Mouse (Mus musculus) limb, embryonic 15.5 days (tissue): Measurements from ENCODE around the gene Tmem176a. TPM values are rescaled to one million over a fixed set of nuclear protein-coding genes. Genes with fewer than 3 reads are reported as not detected.
"Not testable (repeated sequence)": the region's sequence is repeated elsewhere in the genome, so short reads cannot be mapped to it uniquely, and the experiment has no call there.

Source experiments
- ATAC-seq: fragments of 200-750 bp; cut with Nextera tagmentation; 2 replicates; pipeline ENCODE4 v1.8.0; 2017; ENCODE audit warnings: low read depth, moderate TSS enrichment; ENCODE audit not compliant: insufficient number of reproducible peaks, low FRiP score, low TSS enrichment
- H3K27ac ChIP-seq: fragments of 300-500 bp; sonication (generic); 2 replicates; pipeline ENCODE4 v1.5.1; 2015; ENCODE audit warnings: moderate library complexity, mild to moderate bottlenecking, inconsistent platforms
- H3K27me3 ChIP-seq: fragments of 300-500 bp; sonication (generic); 2 replicates; pipeline ENCODE4 v1.6.1; 2015; ENCODE audit warnings: inconsistent platforms
- H3K36me3 ChIP-seq: fragments of 300-500 bp; sonication (generic); 2 replicates; pipeline ENCODE4 v1.6.1; 2015; ENCODE audit warnings: inconsistent platforms
- H3K4me1 ChIP-seq: fragments of 300-500 bp; sonication (generic); 2 replicates; pipeline ENCODE4 v1.6.1; 2015; ENCODE audit warnings: inconsistent platforms
- H3K4me2 ChIP-seq: fragments of 300-500 bp; sonication (generic); 2 replicates; pipeline ENCODE4 v1.6.1; 2015; ENCODE audit warnings: mild to moderate bottlenecking, inconsistent platforms
- H3K4me3 ChIP-seq: fragments of 300-500 bp; sonication (generic); 2 replicates; pipeline ENCODE4 v1.5.1; 2015; ENCODE audit warnings: mild to moderate bottlenecking, inconsistent platforms
- H3K9ac ChIP-seq: fragments of 300-500 bp; sonication (generic); 2 replicates; pipeline ENCODE4 v1.6.1; 2015; ENCODE audit warnings: inconsistent platforms
- H3K9me3 ChIP-seq: fragments of 300-500 bp; sonication (generic); 2 replicates; pipeline ENCODE4 v1.6.1; 2016; ENCODE audit warnings: inconsistent platforms
- WGBS: fragments of 180-500 bp; shearing (Covaris S2); methylation state at CpG from one replicate; pipeline ENCODE4 v1.1.7; 2015; 5-methylcytosine and 5-hydroxymethylcytosine counted together
- polyA plus RNA-seq: library from polyadenylated mRNA; unstranded; fragments of >200 nt; fragmentation: Nextera tagmentation; extraction: Ambion mirVana; gene quantifications from 2 replicates; pipeline ENCODE4 v1.2.1, GENCODE M21; 2015

Gene Tmem176a
- polyA plus RNA-seq, result 54.3 and 63.4 TPM in 2 replicates

DNA sequence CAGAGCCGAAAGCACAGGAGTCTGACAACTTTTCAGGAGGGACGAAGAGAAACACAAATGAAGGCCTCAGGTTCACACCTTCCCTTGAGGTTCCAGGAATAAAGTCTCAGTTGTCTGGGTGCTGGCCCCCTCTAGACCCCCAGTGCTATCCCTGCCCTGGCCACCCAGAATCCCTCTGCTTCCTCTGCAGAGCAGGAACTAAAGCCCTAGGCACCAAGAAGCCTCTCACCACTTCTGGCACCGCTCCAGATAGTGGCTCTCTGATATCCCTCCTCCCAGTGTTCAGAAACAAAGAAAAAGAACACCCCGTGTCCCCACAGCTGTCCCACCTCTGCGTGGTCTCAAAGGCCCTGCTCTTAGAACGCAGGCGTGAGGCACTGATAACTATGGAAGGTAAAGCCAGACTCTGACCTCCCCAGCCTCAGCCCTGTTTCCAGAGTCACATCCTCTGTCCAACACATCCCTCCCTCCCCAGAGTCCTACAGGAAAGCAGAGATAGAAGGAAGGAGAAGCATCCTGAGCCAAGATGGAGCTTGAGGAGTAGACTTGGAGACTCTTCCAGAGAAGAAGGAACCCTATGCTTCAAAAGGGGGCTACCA is at the start of gene Tmem176a:
Gene Tmem176a, plus strand, starts transcription at position 549 of the 599 bp plus-strand sequence.
- H3K4me1 ChIP-seq, result peaks cover 43% of the 10 kb centered on the region
- peak within 1 kb of the TSS; percentile 84 for H3K27ac ChIP-seq
- no peaks in the 10 kb centered on the region for H3K9me3 ChIP-seq
- peak within 1 kb of the TSS; percentile 39 for H3K9ac ChIP-seq
- ATAC-seq, result no peak
- peaks cover 42% of the 10 kb centered on the region for H3K36me3 ChIP-seq
- H3K27me3 ChIP-seq, result no peaks in the 10 kb centered on the region
- WGBS, result 6% methylated on average over 7 of the region's 7 CpGs
- peak within 1 kb of the TSS; percentile 45 for H3K4me3 ChIP-seq
- peak within 1 kb of the TSS; percentile 64 for H3K4me2 ChIP-seq

DNA sequence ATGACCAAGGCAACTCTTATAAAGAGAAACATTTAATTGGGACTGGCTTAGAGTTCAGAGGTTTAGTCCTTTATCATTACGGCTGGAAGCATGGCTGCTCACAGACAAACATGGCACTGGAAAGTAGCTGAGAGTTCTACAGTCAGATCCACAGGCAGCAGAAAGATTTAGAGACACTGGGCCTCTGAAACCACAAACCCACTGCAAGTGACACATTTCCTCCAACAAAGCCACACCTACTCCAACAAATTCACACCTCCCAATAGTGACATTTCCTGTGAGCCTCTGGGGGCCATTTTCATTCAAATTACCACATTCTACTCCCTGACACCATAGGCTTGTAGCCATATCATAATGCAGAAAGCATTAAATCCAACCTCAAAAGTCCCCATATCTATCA is 38.8 kb upstream of the Tmem176a start:
- Histone ChIP-seq H3K9me3 (no peaks in the 10 kb centered on the region), H3K27ac (no peak overlapping the region), H3K4me1 (no peaks in the 10 kb centered on the region), H3K9ac (no peak overlapping the region), H3K4me3 (no peak overlapping the region), H3K27me3 (no peaks in the 10 kb centered on the region), H3K4me2 (no peak overlapping the region), H3K36me3 (no peaks in the 10 kb centered on the region)
- WGBS, result 83% methylated on average over 1 of the region's 1 CpGs
- no peak for ATAC-seq

DNA sequence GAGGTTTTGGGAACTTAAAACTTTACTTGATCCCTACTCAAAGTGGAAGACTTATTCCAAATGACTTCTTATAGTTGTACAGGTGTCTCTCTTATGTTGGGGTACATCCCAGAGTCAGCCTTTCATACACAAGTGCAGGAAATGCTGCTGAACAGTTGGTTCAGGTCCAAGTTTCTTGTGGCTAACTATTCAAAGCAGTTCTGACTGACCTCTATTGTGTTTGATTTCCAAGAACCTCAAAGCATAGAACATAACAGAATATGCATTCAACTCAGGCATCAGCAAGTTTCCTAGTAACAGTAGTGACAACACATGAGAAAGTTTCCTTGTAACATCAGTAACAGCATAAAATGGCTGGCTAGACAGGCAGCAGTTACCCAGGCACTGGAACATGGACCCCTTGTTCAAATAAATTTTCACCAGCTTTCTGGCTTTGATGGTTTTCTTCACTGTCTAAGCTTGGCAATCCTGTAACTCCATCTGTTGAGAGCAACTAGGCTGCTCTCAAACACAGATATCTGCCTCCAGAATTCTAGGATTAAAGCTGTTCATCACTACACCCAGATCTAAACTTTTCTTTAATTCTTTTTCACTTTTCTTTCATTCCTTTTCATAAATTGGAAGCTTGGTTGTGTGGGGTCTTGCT is 37.2 kb upstream of the Tmem176a start:
- no peaks in the 10 kb centered on the region for H3K9me3 ChIP-seq
- no peaks in the 10 kb centered on the region for H3K36me3 ChIP-seq
- H3K4me3 ChIP-seq, result no peak overlapping the region
- H3K27me3 ChIP-seq, result no peaks in the 10 kb centered on the region
- no peak overlapping the region for H3K4me2 ChIP-seq
- no peak overlapping the region for H3K27ac ChIP-seq
- no peak for ATAC-seq
- no peak overlapping the region for H3K9ac ChIP-seq
- H3K4me1 ChIP-seq, result no peaks in the 10 kb centered on the region

DNA sequence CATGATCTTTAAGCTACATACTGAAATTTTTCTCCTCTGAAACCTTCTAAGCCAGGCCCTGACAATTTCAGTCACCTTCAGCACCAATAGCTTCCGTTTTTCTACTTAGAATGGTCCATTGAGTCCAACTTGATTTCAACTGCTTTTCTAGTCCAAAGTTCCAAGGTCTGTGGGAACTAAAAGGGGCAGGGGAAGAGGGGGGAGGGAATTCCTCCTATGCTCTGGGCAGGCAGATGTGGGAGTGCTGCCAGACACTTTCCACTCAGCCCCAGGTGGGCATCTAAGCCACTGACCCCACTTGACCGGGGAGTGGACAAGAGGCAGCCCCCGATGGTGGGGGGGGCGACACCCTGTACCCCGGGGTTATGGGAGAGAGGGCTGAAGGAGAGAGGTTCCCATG is 36.4 kb upstream of the Tmem176a start:
- Histone ChIP-seq H3K4me2 (no peak overlapping the region), H3K4me1 (no peaks in the 10 kb centered on the region), H3K9ac (no peak overlapping the region), H3K4me3 (no peak overlapping the region), H3K36me3 (no peaks in the 10 kb centered on the region), H3K27me3 (no peaks in the 10 kb centered on the region), H3K27ac (no peak overlapping the region), H3K9me3 (no peaks in the 10 kb centered on the region)
- no peak for ATAC-seq
- WGBS, result 83% methylated on average over 5 of the region's 5 CpGs

DNA sequence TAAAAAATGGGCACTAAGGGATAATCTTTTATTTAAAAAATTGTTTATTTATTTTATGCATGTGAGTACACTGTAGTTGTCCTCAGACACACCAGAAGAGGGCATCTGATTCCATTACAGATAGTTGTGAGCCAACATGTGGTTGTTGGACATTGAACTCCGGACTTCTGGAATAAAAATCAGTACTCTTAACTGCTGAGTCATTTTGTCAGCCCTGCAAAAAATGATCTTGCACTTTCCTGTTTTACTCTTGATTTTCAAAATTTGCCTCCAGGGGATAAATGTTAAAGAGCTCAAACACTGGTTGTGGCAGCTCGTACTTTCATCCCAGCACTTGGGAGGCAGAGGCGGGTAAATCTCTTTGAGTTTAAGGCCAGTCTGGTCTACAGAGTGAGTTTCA is 34.0 kb upstream of the Tmem176a start:
- Histone ChIP-seq H3K9ac (no peak overlapping the region), H3K4me3 (no peak overlapping the region), H3K4me1 (no peaks in the 10 kb centered on the region), H3K36me3 (no peaks in the 10 kb centered on the region), H3K27ac (no peak overlapping the region), H3K4me2 (no peak overlapping the region), H3K9me3 (no peaks in the 10 kb centered on the region), H3K27me3 (no peaks in the 10 kb centered on the region)
- WGBS, result 86% methylated on average over 3 of the region's 3 CpGs
- no peak for ATAC-seq

DNA sequence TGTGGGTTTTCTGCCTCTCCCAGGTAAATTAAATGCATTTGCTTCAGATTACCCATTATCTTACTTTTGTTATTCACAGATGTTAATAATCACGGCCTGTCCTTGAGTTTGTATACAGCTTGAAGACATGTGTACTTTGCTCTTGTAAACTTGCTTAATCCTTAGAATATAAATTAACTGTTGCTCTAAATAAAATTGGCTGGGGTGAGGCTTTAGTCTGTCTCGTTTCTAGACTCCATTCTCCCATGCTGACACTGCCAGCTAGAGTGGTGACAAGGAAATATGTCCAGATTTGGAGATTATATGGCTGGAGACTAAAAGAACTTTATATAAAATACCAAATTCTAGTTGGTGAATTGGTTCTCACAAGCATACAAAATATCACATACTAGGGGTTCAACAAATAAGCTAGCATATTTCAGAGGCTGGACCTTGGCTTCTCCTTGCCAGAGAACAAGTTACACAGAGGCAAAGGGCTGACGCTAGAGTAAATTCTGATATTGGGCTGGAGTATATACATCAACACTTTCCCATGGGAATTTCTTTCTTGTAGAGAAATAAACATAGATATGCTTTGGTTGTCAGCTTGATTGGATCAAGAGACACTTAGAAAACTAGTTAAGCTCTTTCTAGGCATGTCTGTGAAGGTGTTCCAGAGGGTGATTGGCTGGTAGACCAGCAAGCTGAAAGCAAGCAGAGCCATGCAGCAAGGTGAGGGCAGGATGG is 31.1 kb upstream of the Tmem176a start:
- no peaks in the 10 kb centered on the region for H3K36me3 ChIP-seq
- H3K4me1 ChIP-seq, result no peaks in the 10 kb centered on the region
- no peaks in the 10 kb centered on the region for H3K9me3 ChIP-seq
- no peak overlapping the region for H3K9ac ChIP-seq
- H3K4me3 ChIP-seq, result no peak overlapping the region
- no peak overlapping the region for H3K4me2 ChIP-seq
- WGBS, result 63% methylated on average over 3 of the region's 3 CpGs
- ATAC-seq, result no peak
- H3K27ac ChIP-seq, result no peak overlapping the region
- no peaks in the 10 kb centered on the region for H3K27me3 ChIP-seq

DNA sequence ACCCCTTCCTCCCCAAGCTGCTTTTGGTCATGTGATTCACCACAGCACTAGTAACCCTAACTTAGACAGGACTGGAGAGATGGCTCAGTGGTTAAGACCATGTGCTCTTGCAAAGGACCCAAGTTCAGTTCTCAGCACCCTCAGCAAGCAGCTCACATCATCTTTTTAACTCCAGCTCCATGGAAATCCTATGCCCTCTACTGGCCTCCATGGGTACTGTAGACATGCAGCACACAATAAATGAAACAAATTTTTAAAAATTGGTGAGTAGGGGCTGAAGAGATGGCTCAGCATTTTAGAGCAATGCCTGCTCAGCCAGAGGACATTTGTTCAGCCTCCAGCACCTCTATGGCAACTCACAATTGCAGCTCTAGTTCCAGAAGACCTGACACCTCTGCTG is 25.7 kb upstream of the Tmem176a start:
- no peak overlapping the region for H3K4me2 ChIP-seq
- no peaks in the 10 kb centered on the region; the same call in 1 of the 2 replicates for H3K9me3 ChIP-seq
- ATAC-seq, result no peak
- no peaks in the 10 kb centered on the region for H3K27me3 ChIP-seq
- no peak overlapping the region for H3K9ac ChIP-seq
- no peaks in the 10 kb centered on the region for H3K36me3 ChIP-seq
- no peaks in the 10 kb centered on the region for H3K4me1 ChIP-seq
- no peak overlapping the region for H3K4me3 ChIP-seq
- no peak overlapping the region for H3K27ac ChIP-seq

DNA sequence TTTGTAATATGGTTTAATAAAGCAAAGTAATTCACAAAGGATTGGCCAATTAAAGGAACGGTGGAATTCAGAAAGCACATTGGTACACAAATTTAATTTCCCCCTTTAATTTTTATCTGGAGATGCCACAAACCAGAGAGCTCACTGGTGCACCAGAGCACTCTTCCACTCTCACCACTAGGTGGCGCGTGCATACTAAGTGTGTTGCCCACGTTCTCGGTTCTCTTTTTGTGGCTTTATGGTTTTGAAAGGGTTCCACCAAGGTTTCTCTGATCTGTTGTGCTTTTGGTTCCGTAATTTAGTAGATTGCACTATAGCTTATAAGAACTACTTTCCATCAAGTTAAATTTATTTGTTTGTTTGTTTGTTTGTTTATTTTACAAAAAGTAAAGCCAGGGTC is 22.9 kb upstream of the Tmem176a start:
- Histone ChIP-seq H3K4me3 (no peak overlapping the region), H3K27me3 (no peaks in the 10 kb centered on the region), H3K4me1 (no peaks in the 10 kb centered on the region), H3K36me3 (no peaks in the 10 kb centered on the region), H3K9me3 (no peaks in the 10 kb centered on the region; the same call in 1 of the 2 replicates), H3K9ac (no peak overlapping the region), H3K27ac (no peak overlapping the region), H3K4me2 (no peak overlapping the region)
- 8% methylated on average over 6 of the region's 6 CpGs for WGBS
- no peak for ATAC-seq

DNA sequence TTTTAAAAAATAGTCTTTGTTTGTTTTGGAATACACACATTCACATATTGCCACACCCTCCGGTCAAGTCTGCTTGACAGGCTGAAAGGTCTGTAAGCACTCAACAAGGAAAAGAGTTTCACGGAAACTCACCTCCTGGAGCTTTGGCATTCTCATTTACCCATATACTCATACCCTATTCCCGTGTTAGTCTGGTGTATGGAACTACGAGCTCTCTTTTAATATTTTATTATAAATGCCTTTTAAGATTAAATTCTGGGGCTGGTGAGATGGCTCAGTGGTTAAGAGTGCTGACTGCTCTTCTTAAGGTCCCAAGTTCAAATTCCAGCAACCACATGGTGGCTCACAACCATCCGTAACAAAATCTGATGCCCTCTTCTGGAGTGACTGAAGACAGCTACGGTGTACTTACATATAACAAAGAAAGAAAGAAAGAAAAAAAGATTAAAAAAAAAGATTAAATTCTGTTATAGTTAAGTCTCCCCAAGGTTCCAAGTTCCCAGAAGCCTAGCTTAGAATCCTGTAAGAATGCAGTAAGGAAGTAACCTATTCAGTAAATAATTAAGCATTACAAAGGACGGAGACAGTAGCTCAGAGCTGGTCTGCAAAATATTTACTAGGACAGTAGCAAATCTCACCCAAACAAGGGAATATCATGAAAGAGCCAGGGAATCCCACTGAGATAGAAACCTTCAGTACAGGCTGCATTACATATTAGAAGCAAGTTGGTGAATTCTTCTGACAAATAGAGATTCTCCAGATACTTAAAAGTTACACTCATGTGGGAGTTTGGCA is 18.5 kb upstream of the Tmem176a start:
- not testable (repeated sequence) for H3K9ac ChIP-seq
- 75% methylated on average over 7 of the region's 7 CpGs for WGBS

DNA sequence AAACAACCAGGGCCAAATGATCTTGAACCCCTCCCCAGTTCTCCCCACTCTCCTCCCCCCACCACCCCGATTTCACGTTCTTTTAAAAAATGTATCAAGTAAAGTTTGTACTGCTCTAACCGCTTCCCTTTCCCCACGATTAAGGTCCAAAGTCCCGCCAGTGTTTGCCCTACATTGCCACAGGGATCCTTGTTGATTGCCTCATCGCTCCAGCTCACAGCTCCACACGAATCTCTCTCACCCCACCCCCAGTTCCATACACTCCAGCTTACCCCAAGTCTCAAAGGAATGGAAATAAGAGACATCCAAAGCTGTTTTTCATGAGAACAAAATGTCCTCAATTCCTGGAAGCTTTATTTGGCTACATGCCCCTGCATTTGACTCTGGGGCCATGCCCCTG is 15.7 kb upstream of the Tmem176a start:
- Histone ChIP-seq H3K27me3 (no peaks in the 10 kb centered on the region), H3K9me3 (no peaks in the 10 kb centered on the region), H3K9ac (no peak overlapping the region), H3K4me1 (no peaks in the 10 kb centered on the region), H3K27ac (no peak overlapping the region), H3K4me2 (no peak overlapping the region), H3K36me3 (no peaks in the 10 kb centered on the region), H3K4me3 (no peak overlapping the region)
- 58% methylated on average over 7 of the region's 7 CpGs for WGBS
- no peak for ATAC-seq

More for the DNA sequence above, 18.5 kb upstream of the Tmem176a start:
- not testable (repeated sequence) for H3K4me3 ChIP-seq, ATAC-seq, H3K4me2 ChIP-seq, H3K4me1 ChIP-seq, H3K27ac ChIP-seq, H3K9me3 ChIP-seq, H3K27me3 ChIP-seq, H3K36me3 ChIP-seq

DNA sequence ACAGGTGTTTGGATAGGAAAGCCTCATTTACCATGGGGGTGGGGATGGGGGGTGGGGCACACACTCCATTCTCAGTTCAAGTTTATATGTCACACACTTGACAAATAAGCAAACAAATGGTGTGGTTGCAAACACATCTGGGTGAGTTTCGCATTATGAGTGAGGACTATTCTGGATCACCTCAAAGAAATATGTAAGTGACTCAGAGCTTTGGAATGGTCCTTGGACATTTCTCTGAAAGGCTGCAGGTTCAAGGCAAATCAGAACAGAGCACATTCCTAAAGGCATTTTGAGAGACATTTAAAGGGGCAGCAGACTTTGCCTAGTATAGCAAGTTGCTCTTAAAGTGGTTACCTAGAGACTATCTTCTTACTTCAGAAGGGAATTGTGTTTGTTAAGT is 11.7 kb upstream of the Tmem176a start:
- 42% methylated on average over 1 of the region's 1 CpGs for WGBS
- H3K4me3 ChIP-seq, result no peak overlapping the region
- H3K4me2 ChIP-seq, result no peak overlapping the region
- no peaks in the 10 kb centered on the region for H3K9me3 ChIP-seq
- H3K36me3 ChIP-seq, result peaks cover 22% of the 10 kb centered on the region
- H3K4me1 ChIP-seq, result no peaks in the 10 kb centered on the region
- no peak overlapping the region for H3K9ac ChIP-seq
- no peak overlapping the region for H3K27ac ChIP-seq
- H3K27me3 ChIP-seq, result no peaks in the 10 kb centered on the region
- ATAC-seq, result no peak

DNA sequence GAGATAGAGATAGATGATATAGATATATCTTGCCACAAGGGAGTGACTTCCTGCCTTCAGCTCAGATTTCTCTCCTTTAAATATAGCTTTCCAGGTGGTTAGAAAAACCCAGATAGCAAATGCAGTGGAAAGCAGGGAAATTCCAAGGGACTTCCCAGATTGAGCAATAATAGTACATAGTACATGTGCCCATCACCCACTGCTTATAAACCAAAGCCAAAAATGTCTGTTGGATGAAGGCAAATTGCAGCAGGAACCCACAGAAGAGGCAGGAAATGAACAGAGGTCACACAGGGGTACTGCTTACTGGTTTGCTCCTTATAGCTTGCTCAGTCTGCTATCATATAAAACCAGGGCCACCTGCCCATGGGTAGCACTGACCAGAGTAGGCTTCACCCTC is 11.1 kb upstream of the Tmem176a start:
- ATAC-seq, result no peak
- H3K9me3 ChIP-seq, result no peaks in the 10 kb centered on the region
- H3K27me3 ChIP-seq, result no peaks in the 10 kb centered on the region
- no peaks in the 10 kb centered on the region for H3K4me1 ChIP-seq
- H3K27ac ChIP-seq, result no peak overlapping the region
- no peak overlapping the region for H3K9ac ChIP-seq
- peaks cover 28% of the 10 kb centered on the region for H3K36me3 ChIP-seq
- H3K4me3 ChIP-seq, result no peak overlapping the region
- no peak overlapping the region for H3K4me2 ChIP-seq
